Mouse (Mus musculus) liver, embryonic 14.5 days (tissue): ENCODE measurements around the gene Wnt7b. TPM values are rescaled to one million over a fixed set of nuclear protein-coding genes. Genes with fewer than 3 reads are reported as not detected.

Experiments used
- ATAC-seq: fragments of 200-750 bp; cut with Nextera tagmentation; 2 replicates; pipeline ENCODE4 v1.8.0; 2017; ENCODE audit warnings: moderate number of reproducible peaks, mild to moderate bottlenecking, moderate library complexity; ENCODE audit not compliant: insufficient read depth
- DNase-seq, 3 experiments: peaks; one replicate each; pipeline ENCODE4 v3.0.0-alpha.2; 2012 to 2013; ENCODE audit warnings: low read depth in 3 of 3, low spot score in 3 of 3
- H3K27ac ChIP-seq: fragments of 300-500 bp; sonication (generic); 2 replicates; pipeline ENCODE4 v1.5.1; 2014; ENCODE audit warnings: moderate library complexity, mild to moderate bottlenecking, control low read depth, inconsistent platforms
- H3K27me3 ChIP-seq: fragments of 300-500 bp; sonication (generic); 2 replicates; pipeline ENCODE4 v1.6.1; 2014; ENCODE audit warnings: mild to moderate bottlenecking, low read length, moderate library complexity; ENCODE audit not compliant: control insufficient read depth, insufficient read depth
- H3K36me3 ChIP-seq: fragments of 300-500 bp; sonication (generic); replicated peaks from 2 replicates; pipeline ENCODE4 v1.6.1; 2014; ENCODE audit warnings: low read depth; ENCODE audit not compliant: control insufficient read depth, insufficient read depth
- H3K4me1 ChIP-seq, 2 experiments: fragments of 200-500 bp in 1 of 2; fragments of 300-500 bp in 1 of 2; sonication (generic) in 1 of 2; replicated peaks; 2 replicates each; pipeline ENCODE4 v1.6.1; 2012 to 2014; ENCODE audit warnings: antibody characterized with exemption in 1 of 2, inconsistent platforms in 1 of 2, low read length in 1 of 2; ENCODE audit not compliant: control insufficient read depth in 2 of 2, insufficient read depth in 2 of 2
- H3K4me2 ChIP-seq: fragments of 300-500 bp; sonication (generic); 2 replicates; pipeline ENCODE4 v1.6.1; 2014; ENCODE audit warnings: low read depth, mild to moderate bottlenecking, control low read depth, moderate library complexity
- H3K4me3 ChIP-seq, 2 experiments: fragments of 200-500 bp in 1 of 2; fragments of 300-500 bp in 1 of 2; sonication (generic) in 1 of 2; 2 replicates each; pipeline ENCODE4 v1.5.1; 2012 to 2014; ENCODE audit warnings: low read depth in 2 of 2, low read length in 2 of 2, mild to moderate bottlenecking in 2 of 2, control low read depth in 1 of 2, inconsistent platforms in 1 of 2, moderate library complexity in 1 of 2; ENCODE audit not compliant: insufficient read depth in 1 of 2
- H3K9ac ChIP-seq: fragments of 300-500 bp; sonication (generic); replicated peaks from 2 replicates; pipeline ENCODE4 v1.6.1; 2014; ENCODE audit warnings: mild to moderate bottlenecking, control low read depth, moderate library complexity
- H3K9me3 ChIP-seq: fragments of 300-500 bp; sonication (generic); 2 replicates; pipeline ENCODE4 v1.6.1; 2016; ENCODE audit warnings: low read length, mixed read lengths; ENCODE audit not compliant: control insufficient read depth
- CTCF ChIP-seq: IDR thresholded peaks from 2 replicates; pipeline ENCODE4 v1.5.1; 2016; ENCODE audit warnings: antibody characterized with exemption, low read depth, control low read depth
- EP300 ChIP-seq: IDR thresholded peaks from 2 replicates; pipeline ENCODE4 v1.6.1; 2016; ENCODE audit warnings: antibody characterized with exemption, low read depth
- WGBS: fragments of 180-500 bp; shearing (Covaris S2); extraction: QIAGEN DNeasy Blood & Tissue Kit; methylation state at CpG from one replicate; pipeline ENCODE4 v1.1.7; 2014; ENCODE audit not compliant: insufficient replicate concordance; 5-methylcytosine and 5-hydroxymethylcytosine counted together
- polyA plus RNA-seq, 2 experiments: library from polyadenylated mRNA; depleted of rRNA in 1 of 2; stranded (reverse) in 1 of 2; unstranded in 1 of 2; fragments of >200 nt; fragmentation: Nextera tagmentation in 1 of 2; extraction: Ambion mirVana in 1 of 2; gene quantifications; 2 replicates each; pipeline versions ENCODE4 v1.2.1 to v1.2.3; 2012 to 2014

Wnt7b gene
- polyA plus RNA-seq, 2 experiments: 0.03 to 0.08 TPM

- Histone ChIP-seq H3K4me3 (no peak overlapping the region), H3K4me2 (no peak overlapping the region), H3K9ac (no peak overlapping the region), H3K9me3 (no peaks in the 10 kb centered on the region), H3K27me3 (peaks cover 5% of the 10 kb centered on the region), H3K4me1 (no peaks in the 10 kb centered on the region), H3K36me3 (no peaks in the 10 kb centered on the region), H3K27ac (no peak overlapping the region)
- no peak for DNase-seq
- no peak for TF ChIP-seq EP300
- TF ChIP-seq CTCF: no peak
- WGBS: 25% methylated on average over 8 of the region's 8 CpGs
- no peak for ATAC-seq
Observed at GRCm38 (mm10) chr15:85569995-85570734, 12.1 kb downstream of the Wnt7b start.

DNA sequence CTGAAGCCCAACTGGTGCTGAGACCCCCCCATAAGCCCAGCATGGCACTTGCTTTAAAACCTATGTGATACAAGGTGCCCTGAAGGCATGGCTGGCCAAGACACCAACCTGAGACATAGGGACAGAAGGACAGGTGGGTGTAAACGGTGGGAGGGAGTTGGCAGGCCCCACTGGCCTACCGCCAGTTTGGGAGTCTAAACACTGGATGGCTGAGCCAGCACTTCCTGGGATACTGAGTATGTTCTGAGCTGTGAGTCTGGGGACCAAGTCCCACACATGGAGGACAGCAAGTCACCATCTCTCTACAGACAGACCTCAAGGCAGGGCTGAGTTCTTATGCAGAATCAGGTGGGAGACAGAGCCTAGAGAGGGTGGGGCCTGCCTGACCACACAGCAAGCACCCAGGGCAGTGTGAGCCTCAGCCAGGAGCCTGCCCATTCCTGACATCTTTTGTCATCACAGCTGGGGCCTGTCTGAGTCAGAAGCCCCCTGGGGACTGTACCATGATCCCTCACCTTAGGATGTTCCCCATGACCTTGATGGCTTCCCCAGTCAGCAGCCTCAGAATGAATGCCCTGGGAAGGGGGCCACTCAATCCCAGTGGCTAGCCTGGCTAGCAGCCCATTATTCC lies 13.0 kb downstream of the Wnt7b start:
- H3K27ac ChIP-seq: no peak overlapping the region
- no peak overlapping the region for H3K4me2 ChIP-seq
- H3K9ac ChIP-seq: no peak overlapping the region
- TF ChIP-seq EP300 (no peak), CTCF (no peak)
- ATAC-seq (no peak), DNase-seq (no peak)
- no peaks in the 10 kb centered on the region for H3K36me3 ChIP-seq
- H3K4me1 ChIP-seq: no peaks in the 10 kb centered on the region
- 61% methylated on average over 2 of the region's 2 CpGs for WGBS
- H3K9me3 ChIP-seq: no peaks in the 10 kb centered on the region
- H3K4me3 ChIP-seq: no peak overlapping the region
- H3K27me3 ChIP-seq: no peaks in the 10 kb centered on the region; the same call in 1 of the 2 replicates

- DNase-seq (no peak), ATAC-seq (no peak)
- Histone ChIP-seq H3K4me2 (no peak overlapping the region), H3K36me3 (no peaks in the 10 kb centered on the region), H3K4me1 (no peaks in the 10 kb centered on the region), H3K9me3 (no peaks in the 10 kb centered on the region), H3K27me3 (no peaks in the 10 kb centered on the region), H3K27ac (no peak overlapping the region), H3K4me3 (no peak overlapping the region), H3K9ac (no peak overlapping the region)
- no peak for TF ChIP-seq EP300
- TF ChIP-seq CTCF: no peak
- 55% methylated on average over 3 of the region's 3 CpGs for WGBS
Observed at GRCm38 (mm10) chr15:85568402-85568801, 13.9 kb downstream of the Wnt7b start.

DNA sequence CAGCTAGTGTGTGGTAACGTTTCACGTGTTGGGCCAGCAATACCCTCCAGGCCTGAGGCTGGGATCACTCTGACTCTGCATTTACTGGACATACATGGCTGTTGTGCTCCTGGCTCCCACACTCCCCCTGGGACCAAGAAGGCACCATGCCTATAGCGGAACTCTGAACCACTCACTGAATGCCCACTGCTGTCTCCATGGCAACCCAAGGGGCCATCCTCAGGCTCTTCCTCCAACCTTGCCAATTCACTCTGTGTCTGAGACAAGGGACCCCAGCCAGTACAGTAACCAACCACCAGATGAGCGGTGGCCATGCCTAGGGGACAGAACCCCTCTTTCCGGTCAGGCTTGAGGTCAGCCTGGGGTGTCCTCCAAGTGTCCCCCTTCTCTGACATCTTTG lies 17.3 kb downstream of the Wnt7b start:
- Histone ChIP-seq H3K9me3 (no peaks in the 10 kb centered on the region), H3K9ac (no peak overlapping the region), H3K27me3 (no peaks in the 10 kb centered on the region), H3K4me1 (no peaks in the 10 kb centered on the region), H3K4me3 (no peak overlapping the region), H3K27ac (no peak overlapping the region), H3K4me2 (no peak overlapping the region), H3K36me3 (no peaks in the 10 kb centered on the region)
- DNase-seq (no peak), ATAC-seq (no peak)
- TF ChIP-seq EP300 (no peak), CTCF (no peak)
- 65% methylated on average over 5 of the region's 5 CpGs for WGBS

- Histone ChIP-seq H3K4me3 (no peak overlapping the region), H3K4me2 (no peak overlapping the region), H3K27me3 (no peaks in the 10 kb centered on the region), H3K27ac (no peak overlapping the region), H3K36me3 (no peaks in the 10 kb centered on the region), H3K4me1 (no peaks in the 10 kb centered on the region), H3K9ac (no peak overlapping the region), H3K9me3 (no peaks in the 10 kb centered on the region)
- no peak for TF ChIP-seq CTCF
- no peak for TF ChIP-seq EP300
- DNase-seq: no peak
- no peak for ATAC-seq
- WGBS: 68% methylated on average over 13 of the region's 13 CpGs
Observed at GRCm38 (mm10) chr15:85564034-85564769, 18.1 kb downstream of the Wnt7b start.
